Mouse (Mus musculus) brain, adult 2 months (tissue): ENCODE data around the gene Gar1.

Source experiments
- DNase-seq: peaks from one replicate; pipeline ENCODE4 v3.0.0; 2011; ENCODE audit warnings: low read depth, low spot score

Gar1 gene

DNA sequence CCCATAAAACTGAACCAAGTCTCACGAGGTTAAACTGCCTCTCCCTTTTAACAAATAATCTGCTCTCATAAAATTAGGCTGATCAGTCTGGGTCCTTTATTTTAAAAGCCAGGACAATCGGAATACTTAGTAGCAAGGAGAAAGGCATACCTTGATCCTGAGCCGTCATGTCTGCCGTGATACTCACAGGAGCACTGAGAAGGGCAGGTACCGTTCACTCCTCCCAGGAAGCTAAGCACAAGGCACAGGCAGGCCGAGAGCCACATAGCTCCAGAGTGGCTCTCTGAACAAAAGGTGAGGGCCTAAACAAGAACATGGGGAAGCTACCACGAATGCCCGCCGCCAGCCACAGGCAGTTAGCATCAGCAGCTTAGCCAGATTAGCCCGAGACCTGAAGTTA lies 27.4 kb downstream of the Gar1 start, which contains the start of gene Lrit3:
Gene Lrit3, minus strand, starts transcription at position 266 of the 400 bp plus-strand sequence.
- no peak for DNase-seq

DNA sequence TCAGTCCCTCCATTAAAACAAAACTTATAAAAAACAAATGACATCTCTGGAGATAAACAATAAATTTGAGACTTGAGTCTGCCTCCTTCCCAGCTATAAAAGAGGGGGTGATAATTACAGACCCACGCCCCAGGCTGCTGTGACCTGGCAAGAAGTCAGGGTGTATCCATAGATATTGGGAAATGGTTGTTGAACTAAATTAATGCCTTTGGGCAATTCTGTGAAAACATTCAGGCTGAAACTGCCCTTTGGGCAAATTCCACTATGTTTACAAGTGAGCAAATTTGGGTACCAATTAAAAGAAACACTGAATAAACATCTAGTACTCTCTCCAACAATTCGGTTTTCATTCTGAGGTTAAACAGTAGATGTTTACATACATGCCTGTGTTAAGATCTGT lies 32.2 kb downstream of the Gar1 start:
- no peak for DNase-seq

DNA sequence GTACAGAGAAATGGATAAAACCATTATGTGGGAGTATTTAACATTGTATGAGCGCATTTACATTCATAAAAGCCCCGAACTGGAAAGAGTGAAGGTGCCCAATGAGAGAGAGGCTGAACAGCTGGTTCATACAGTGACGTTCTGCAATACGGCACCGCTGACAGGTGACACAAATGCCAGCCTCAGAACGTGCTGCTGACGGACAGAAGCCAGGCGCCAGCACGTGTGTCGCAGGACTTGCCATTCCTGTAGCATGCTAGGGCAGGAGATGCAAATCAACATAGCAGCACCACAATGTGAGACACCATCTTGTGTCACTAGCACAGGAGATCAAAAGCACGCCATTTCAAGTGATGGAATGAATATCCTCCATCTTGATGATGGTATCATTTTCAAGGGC lies 32.6 kb downstream of the Gar1 start:
- DNase-seq, result no peak

GRCm38 (mm10) chr3:129797341-129797740 lies 33.9 kb downstream of the Gar1 start:
- no peak for DNase-seq

DNA sequence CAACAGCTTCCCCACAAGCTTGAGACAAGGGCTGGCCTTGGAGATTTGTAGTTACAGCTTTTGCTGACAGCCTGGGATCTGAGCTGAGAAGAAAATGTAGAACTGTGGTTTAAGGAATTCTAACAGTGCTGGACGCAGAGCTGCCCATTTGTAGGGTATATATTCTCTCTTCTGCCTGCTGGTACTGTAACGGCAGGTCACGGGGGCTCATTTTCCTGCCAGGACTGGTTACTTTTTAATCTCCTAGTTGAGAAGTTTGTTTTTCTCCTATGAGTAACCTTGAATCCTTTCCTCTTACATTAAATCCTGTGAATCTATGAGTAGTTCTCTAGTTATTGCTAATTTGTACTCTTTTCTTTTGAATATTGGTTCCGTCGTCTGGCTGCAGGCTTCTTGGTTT lies 37.4 kb downstream of the Gar1 start:
- DNase-seq, result no peak

- no peak for DNase-seq
These were observed 48.5 kb downstream of the Gar1 start for GRCm38 (mm10) chr3:129782746-129783145.

DNA sequence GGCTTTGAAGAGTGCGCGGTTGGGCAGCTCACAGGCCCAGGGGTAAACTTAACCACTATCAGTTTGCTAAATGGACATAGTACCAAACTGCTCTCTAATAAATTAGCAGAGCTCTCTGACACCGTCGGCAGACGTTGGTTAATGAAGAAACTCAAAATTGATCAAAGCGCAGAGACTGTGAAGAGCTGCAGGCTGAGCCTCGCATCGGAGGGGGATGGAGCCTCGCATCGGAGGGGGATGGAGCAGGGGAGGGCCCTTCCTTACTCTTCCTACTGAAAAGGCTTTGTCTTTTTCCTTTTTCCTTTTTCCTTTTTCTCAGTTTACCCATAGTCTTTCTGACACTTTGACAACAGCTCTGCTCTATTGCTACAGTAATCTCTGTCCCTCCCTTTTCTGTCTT lies 49.8 kb downstream of the Gar1 start:
- no peak for DNase-seq
